Mouse (Mus musculus) liver, adult 2 months (tissue): ENCODE measurements around the gene Nup160. TPM values are rescaled to one million over a fixed set of nuclear protein-coding genes. Genes with fewer than 3 reads are reported as not detected.
A peak's percentile ranks its signal among the peaks of the same experiment; 100 is the strongest.

Source experiments
- DNase-seq: peaks from one replicate; pipeline ENCODE4 v3.0.0-alpha.2; 2011; ENCODE audit warnings: low read depth, low spot score; ENCODE audit errors: extremely low read depth
- H3K27ac ChIP-seq: fragments of 200-500 bp; replicated peaks from 2 replicates; pipeline ENCODE4 v1.5.1; 2012; ENCODE audit warnings: low read depth, mild to moderate bottlenecking, control low read depth, inconsistent platforms, low read length; ENCODE audit not compliant: insufficient read depth
- H3K27me3 ChIP-seq: fragments of 200-500 bp; 2 replicates; pipeline ENCODE4 v1.6.1; 2012; ENCODE audit warnings: mild to moderate bottlenecking, moderate library complexity, low read length, inconsistent platforms; ENCODE audit not compliant: control insufficient read depth, insufficient read depth
- H3K36me3 ChIP-seq: fragments of 200-500 bp; 2 replicates; pipeline ENCODE4 v1.6.1; 2012; ENCODE audit warnings: low read length, inconsistent platforms; ENCODE audit not compliant: control insufficient read depth, insufficient read depth
- H3K4me1 ChIP-seq: fragments of 200-500 bp; 2 replicates; pipeline ENCODE4 v1.6.1; 2011; ENCODE audit warnings: low read length; ENCODE audit not compliant: control insufficient read depth, insufficient read depth
- H3K4me3 ChIP-seq: fragments of 200-500 bp; 2 replicates; pipeline ENCODE4 v1.5.1; 2011; ENCODE audit warnings: low read depth, mild to moderate bottlenecking, control low read depth, low read length, moderate library complexity; ENCODE audit not compliant: insufficient read depth
- H3K79me2 ChIP-seq: fragments of 200-500 bp; 2 replicates; pipeline ENCODE4 v1.6.1; 2012; ENCODE audit warnings: inconsistent platforms, mild to moderate bottlenecking, low read length, moderate library complexity; ENCODE audit not compliant: control insufficient read depth, insufficient read depth
- H3K9ac ChIP-seq: fragments of 200-500 bp; 2 replicates; pipeline ENCODE4 v1.6.1; 2012; ENCODE audit warnings: low read depth, mild to moderate bottlenecking, control low read depth, inconsistent platforms, low read length
- CTCF ChIP-seq: fragments of 200-500 bp; IDR thresholded peaks from 2 replicates; pipeline ENCODE4 v1.5.1; 2011; ENCODE audit warnings: low read depth, low read length, control low read depth
- POLR2A ChIP-seq: fragments of 200-500 bp; IDR thresholded peaks from 2 replicates; pipeline ENCODE4 v1.6.1; 2011; ENCODE audit warnings: low read length, control low read depth; ENCODE audit not compliant: insufficient read depth; ENCODE audit errors: extremely low read depth
- WGBS: fragments of 180-500 bp; shearing (Covaris S2); methylation state at CpG from one replicate; pipeline ENCODE4 v1.1.7; 2018; 5-methylcytosine and 5-hydroxymethylcytosine counted together
- polyA plus RNA-seq: library from polyadenylated mRNA; depleted of rRNA; stranded (reverse); fragments of >200 nt; gene quantifications from 2 replicates; pipeline ENCODE4 v1.2.3, GENCODE M21; 2012
- total RNA-seq: library from RNA; depleted of rRNA; stranded (reverse); fragments of >200 nt; gene quantifications from 2 replicates; pipeline ENCODE4 v1.2.3, GENCODE M21; 2014

Gene Nup160
- total and polyA plus RNA-seq, 2 experiments: 3.1 to 9.6 TPM

GRCm38 (mm10) chr2:90744285-90745052 is 67.5 kb downstream of the Nup160 start:
- Histone ChIP-seq H3K27me3 (no peaks in the 10 kb centered on the region), H3K79me2 (peaks cover 7% of the 10 kb centered on the region; the same call in 1 of the 2 replicates), H3K27ac (peak overlapping the region; percentile 36), H3K4me3 (peak overlapping the region; percentile 42), H3K4me1 (peaks cover 7% of the 10 kb centered on the region), H3K9ac (peak overlapping the region; percentile 38; the same call in 1 of the 2 replicates), H3K36me3 (peaks cover 2% of the 10 kb centered on the region; the same call in 1 of the 2 replicates)
- no peak for DNase-seq
- no peak for TF ChIP-seq POLR2A
- WGBS: 47% methylated on average over 12 of the region's 12 CpGs

- H3K27me3 ChIP-seq: no peaks in the 10 kb centered on the region
- peak; percentile 98 for DNase-seq
- H3K4me1 ChIP-seq: peaks cover 12% of the 10 kb centered on the region
- WGBS: under 1% methylated on average over 44 of the region's 44 CpGs
- peaks cover 2% of the 10 kb centered on the region; the same call in 1 of the 2 replicates for H3K36me3 ChIP-seq
- H3K27ac ChIP-seq: peak within 1 kb of the TSS; percentile 72
- peak within 1 kb of the TSS; percentile 80 for H3K9ac ChIP-seq
- TF ChIP-seq POLR2A (peak; percentile 72; the same call in 1 of the 2 replicates), CTCF (no peak)
- H3K4me3 ChIP-seq: peak within 1 kb of the TSS; percentile 85
- H3K79me2 ChIP-seq: peaks cover 10% of the 10 kb centered on the region; the same call in 1 of the 2 replicates
Observed at GRCm38 (mm10) chr2:90745053-90745678, 68.2 kb downstream of the Nup160 start, which contains the start of gene Fnbp4. TSS of gene Fnbp4 (plus strand) at chr2:90745370.

- DNase-seq: peak; percentile 42
- peaks cover 4% of the 10 kb centered on the region for H3K36me3 ChIP-seq
- H3K27me3 ChIP-seq: no peaks in the 10 kb centered on the region
- no peak for TF ChIP-seq CTCF
- TF ChIP-seq POLR2A: no peak
- peak overlapping the region; percentile 85 for H3K4me3 ChIP-seq
- H3K4me1 ChIP-seq: peaks cover 12% of the 10 kb centered on the region
- peak overlapping the region; percentile 80 for H3K9ac ChIP-seq
- peak overlapping the region; percentile 72 for H3K27ac ChIP-seq
- under 1% methylated on average over 54 of the region's 54 CpGs for WGBS
- H3K79me2 ChIP-seq: peaks cover 12% of the 10 kb centered on the region; the same call in 1 of the 2 replicates
Observed at GRCm38 (mm10) chr2:90745740-90746537, 68.9 kb downstream of the Nup160 start.

GRCm38 (mm10) chr2:90746538-90746865 is 69.5 kb downstream of the Nup160 start:
- whole genome bisulfite sequencing: 17% methylated on average over 4 of the region's 4 CpGs
- no peaks in the 10 kb centered on the region for H3K27me3 ChIP-seq
- peak; percentile 33 for DNase-seq
- H3K27ac ChIP-seq: no peak overlapping the region
- peaks cover 5% of the 10 kb centered on the region for H3K36me3 ChIP-seq
- TF ChIP-seq POLR2A (no peak), CTCF (no peak)
- H3K79me2 ChIP-seq: peaks cover 12% of the 10 kb centered on the region; the same call in 1 of the 2 replicates
- H3K4me1 ChIP-seq: peaks cover 12% of the 10 kb centered on the region
- H3K9ac ChIP-seq: 0 out of 2 replicates have a peak overlapping the region, but pooled peaks have one; percentile 5
- H3K4me3 ChIP-seq: peak overlapping the region; percentile 85; the same call in 1 of the 2 replicates

- H3K4me1 ChIP-seq: peaks cover 12% of the 10 kb centered on the region
- peaks cover 12% of the 10 kb centered on the region; the same call in 1 of the 2 replicates for H3K79me2 ChIP-seq
- H3K27me3 ChIP-seq: no peaks in the 10 kb centered on the region
- TF ChIP-seq CTCF: no peak
- TF ChIP-seq POLR2A: no peak
- H3K4me3 ChIP-seq: no peak overlapping the region
- no peak for DNase-seq
- peaks cover 6% of the 10 kb centered on the region for H3K36me3 ChIP-seq
- no peak overlapping the region for H3K27ac ChIP-seq
- H3K9ac ChIP-seq: no peak overlapping the region
- WGBS: 87% methylated on average over 10 of the region's 10 CpGs
Observed at GRCm38 (mm10) chr2:90747131-90747530, 70.1 kb downstream of the Nup160 start.
